Mouse (Mus musculus) small intestine, adult 10 weeks (tissue): Measurements from ENCODE around the gene Olfr1282. TPM values are rescaled to one million over a fixed set of nuclear protein-coding genes. Genes with fewer than 3 reads are reported as not detected.

ENCODE experiments used
- polyA plus RNA-seq: library from polyadenylated mRNA; stranded (reverse); fragments of 350-450 nt; fragmentation: Illumina TruSeq; extraction: RNeasy Lipid Tissue Mini Kit (QIAGEN cat#74804); gene quantifications from one replicate; pipeline ENCODE4 v1.2.3, GENCODE M21; 2014; ENCODE audit warnings: low replicate concordance

Olfr1282 gene
- not detected for polyA plus RNA-seq

DNA sequence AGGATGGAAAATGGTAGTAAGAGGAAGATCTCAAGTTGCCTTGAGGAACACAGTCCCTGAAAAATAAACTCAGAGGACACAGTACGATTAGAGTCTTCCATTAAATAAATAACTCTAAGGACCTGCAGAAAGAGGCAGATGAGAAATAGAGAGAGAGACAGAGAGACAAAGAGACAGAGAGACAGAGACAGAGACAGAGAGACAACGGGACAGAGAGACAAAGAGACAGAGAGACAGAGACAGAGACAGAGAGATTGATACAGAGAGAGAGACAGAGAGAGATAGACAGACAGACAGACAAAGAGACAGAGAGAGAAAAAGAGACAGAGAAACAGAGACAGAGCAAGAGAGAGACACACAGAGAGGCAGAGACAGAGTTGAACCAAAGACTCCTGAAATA lies at the start of gene Olfr1282:
Gene Olfr1282 (minus strand): TSS at position 101 of the 400 bp plus-strand sequence.

GRCm38 (mm10) chr2:111375222-111375621 lies 39.3 kb upstream of the Olfr1282 start, which contains the start of gene Olfr1284:
Gene Olfr1284 (plus strand): TSS chr2:111375522.

DNA sequence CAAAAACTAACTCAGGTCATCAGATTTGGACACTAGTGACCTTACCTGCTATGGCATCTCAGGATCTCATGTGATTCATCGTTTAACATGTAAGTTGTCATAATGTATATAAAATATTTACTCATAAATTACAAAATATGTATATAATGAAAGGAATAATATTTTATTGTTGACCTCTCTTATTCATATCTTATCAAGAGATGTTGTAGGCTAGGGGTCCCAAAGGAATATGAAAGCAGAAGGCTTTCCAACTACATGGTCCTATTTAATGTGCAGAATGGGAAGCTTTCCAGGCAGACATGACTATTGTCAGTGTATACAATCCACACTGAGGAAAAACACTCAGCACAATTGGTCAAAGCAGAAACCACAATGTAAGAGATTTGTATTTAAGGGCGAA lies 30.6 kb upstream of the Olfr1282 start, which contains the start of gene Olfr1283:
Gene Olfr1283 (plus strand): TSS at position 301 of the 400 bp plus-strand sequence.

GRCm38 (mm10) chr2:111326220-111326619 lies 9.7 kb downstream of the Olfr1282 start, which contains the start of gene Olfr1281:
Gene Olfr1281 (plus strand): TSS chr2:111326520.

GRCm38 (mm10) chr2:111313717-111314116 lies 22.2 kb downstream of the Olfr1282 start, which contains the start of gene Olfr1280:
Gene Olfr1280 (plus strand): TSS chr2:111314017.

DNA sequence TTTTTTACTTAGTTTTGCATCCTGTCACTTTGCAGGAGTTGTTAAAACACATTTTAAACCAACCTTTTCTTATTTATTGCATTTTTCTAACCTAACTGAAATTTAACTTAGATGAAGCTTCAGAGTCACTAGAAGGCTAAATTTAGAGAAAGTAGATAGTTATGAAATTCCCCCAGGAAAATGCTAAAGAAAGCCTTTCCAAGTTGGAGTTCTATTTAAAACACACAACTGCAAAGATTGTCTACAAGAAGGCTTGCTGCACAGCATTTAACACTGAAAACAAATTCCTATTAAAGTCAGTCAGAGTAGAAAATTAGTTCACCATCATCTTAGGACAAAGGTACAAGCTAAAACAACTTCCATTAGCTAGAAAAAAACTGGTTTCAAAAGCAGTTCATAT lies 35.5 kb downstream of the Olfr1282 start, which contains the start of gene Olfr1279:
Gene Olfr1279 (plus strand): TSS at position 262 of the 400 bp plus-strand sequence.

GRCm38 (mm10) chr2:111289836-111290235 lies 46.0 kb downstream of the Olfr1282 start, which contains the start of gene Olfr1278:
Gene Olfr1278 (plus strand): TSS chr2:111290136.

Other genes with a start within 250 kb of the Olfr1282 start
- not detected for gene Gm13941, start 230.1 kb downstream of the Olfr1282 start, polyA plus RNA-seq
- not detected for gene Gm15130, start 183.1 kb downstream of the Olfr1282 start, polyA plus RNA-seq
- not detected for gene 4930430A15Rik, start 106.5 kb downstream of the Olfr1282 start, polyA plus RNA-seq
- not detected for gene Olfr1275, start 100.8 kb downstream of the Olfr1282 start, polyA plus RNA-seq
- not detected for gene Olfr1276, start 81.6 kb downstream of the Olfr1282 start, polyA plus RNA-seq
- gene Olfr1277, start 62.0 kb downstream of the Olfr1282 start, polyA plus RNA-seq, result not detected
- not detected for gene Olfr1278, start 45.9 kb downstream of the Olfr1282 start, polyA plus RNA-seq
- gene Olfr1279, start 35.4 kb downstream of the Olfr1282 start, polyA plus RNA-seq, result not detected
- not detected for gene Olfr1280, start 22.1 kb downstream of the Olfr1282 start, polyA plus RNA-seq
- gene Olfr1281, start 9.6 kb downstream of the Olfr1282 start, polyA plus RNA-seq, result not detected
- not detected for gene Olfr1283, start 30.7 kb upstream of the Olfr1282 start, polyA plus RNA-seq
- not detected for gene Olfr1284, start 39.4 kb upstream of the Olfr1282 start, polyA plus RNA-seq
- not detected for gene Olfr1286, start 87.0 kb upstream of the Olfr1282 start, polyA plus RNA-seq
- gene Olfr1287, start 113.1 kb upstream of the Olfr1282 start, polyA plus RNA-seq, result not detected
- not detected for gene Olfr1288, start 138.0 kb upstream of the Olfr1282 start, polyA plus RNA-seq
- not detected for gene Olfr1289, start 144.7 kb upstream of the Olfr1282 start, polyA plus RNA-seq
- not detected for gene Olfr1290, start 157.8 kb upstream of the Olfr1282 start, polyA plus RNA-seq
- gene Olfr1291-ps1, start 161.1 kb upstream of the Olfr1282 start, polyA plus RNA-seq, result not detected
- gene Olfr1293-ps, start 189.1 kb upstream of the Olfr1282 start, polyA plus RNA-seq, result not detected
- gene Olfr1294, start 204.2 kb upstream of the Olfr1282 start, polyA plus RNA-seq, result not detected
- not detected for gene Olfr1295, start 233.6 kb upstream of the Olfr1282 start, polyA plus RNA-seq